Mouse (Mus musculus) lung, embryonic 14.5 days (tissue): ENCODE measurements around the gene Lingo3. TPM values are rescaled to one million over a fixed set of nuclear protein-coding genes. Genes with fewer than 3 reads are reported as not detected.
A peak's percentile ranks its signal among the peaks of the same experiment; 100 is the strongest.

ENCODE experiments used
- ATAC-seq: fragments of 200-750 bp; cut with Nextera tagmentation; 2 replicates; pipeline ENCODE4 v1.8.0; 2017; ENCODE audit warnings: mild to moderate bottlenecking, moderate TSS enrichment, moderate library complexity; ENCODE audit not compliant: insufficient read depth
- DNase-seq: peaks from one replicate; pipeline ENCODE4 v3.0.0-alpha.2; 2015
- H3K27ac ChIP-seq: fragments of 300-500 bp; sonication (generic); 2 replicates; pipeline ENCODE4 v1.5.1; 2014; ENCODE audit warnings: low read depth, mild to moderate bottlenecking, moderate library complexity
- H3K27me3 ChIP-seq: fragments of 300-500 bp; sonication (generic); 2 replicates; pipeline ENCODE4 v1.6.1; 2014; ENCODE audit warnings: low read length, control low read depth; ENCODE audit not compliant: insufficient read depth
- H3K36me3 ChIP-seq: fragments of 300-500 bp; sonication (generic); 2 replicates; pipeline ENCODE4 v1.6.1; 2014; ENCODE audit warnings: control low read depth; ENCODE audit not compliant: insufficient read depth
- H3K4me1 ChIP-seq: fragments of 300-500 bp; sonication (generic); 2 replicates; pipeline ENCODE4 v1.6.1; 2014; ENCODE audit warnings: antibody characterized with exemption, control low read depth; ENCODE audit not compliant: insufficient read depth
- H3K4me2 ChIP-seq: fragments of 300-500 bp; sonication (generic); 2 replicates; pipeline ENCODE4 v1.6.1; 2014; ENCODE audit warnings: mild to moderate bottlenecking
- H3K4me3 ChIP-seq: fragments of 300-500 bp; sonication (generic); 2 replicates; pipeline ENCODE4 v1.5.1; 2014; ENCODE audit warnings: low read depth, low read length
- H3K9ac ChIP-seq: fragments of 300-500 bp; sonication (generic); 2 replicates; pipeline ENCODE4 v1.6.1; 2014
- H3K9me3 ChIP-seq: fragments of 300-500 bp; sonication (generic); 2 replicates; pipeline ENCODE4 v1.6.1; 2016; ENCODE audit warnings: low read depth, low read length, control low read depth
- CTCF ChIP-seq: IDR thresholded peaks from 2 replicates; pipeline ENCODE4 v1.5.1; 2016; ENCODE audit warnings: antibody characterized with exemption, low read depth
- WGBS: fragments of 180-500 bp; shearing (Covaris S2); extraction: QIAGEN DNeasy Blood & Tissue Kit; methylation state at CpG from one replicate; pipeline ENCODE4 v1.1.7; 2014; 5-methylcytosine and 5-hydroxymethylcytosine counted together
- microRNA counts: library from miRNA; unstranded; fragments of <30 nt; microRNA quantifications from one replicate; lab custom pipeline; 2016
- microRNA-seq: library from miRNA; unstranded; fragments of <30 nt; microRNA quantifications from one replicate; pipeline ENCODE4, GENCODE M21; 2016; ENCODE audit warnings: borderline number of aligned reads
- polyA plus RNA-seq: library from polyadenylated mRNA; unstranded; fragments of >200 nt; fragmentation: Nextera tagmentation; extraction: Ambion mirVana; gene quantifications from 2 replicates; pipeline ENCODE4 v1.2.1, GENCODE M21; 2014

Lingo3 gene
- polyA plus RNA-seq, 1 experiment from 2014 or later, result 0.17 TPM

DNA sequence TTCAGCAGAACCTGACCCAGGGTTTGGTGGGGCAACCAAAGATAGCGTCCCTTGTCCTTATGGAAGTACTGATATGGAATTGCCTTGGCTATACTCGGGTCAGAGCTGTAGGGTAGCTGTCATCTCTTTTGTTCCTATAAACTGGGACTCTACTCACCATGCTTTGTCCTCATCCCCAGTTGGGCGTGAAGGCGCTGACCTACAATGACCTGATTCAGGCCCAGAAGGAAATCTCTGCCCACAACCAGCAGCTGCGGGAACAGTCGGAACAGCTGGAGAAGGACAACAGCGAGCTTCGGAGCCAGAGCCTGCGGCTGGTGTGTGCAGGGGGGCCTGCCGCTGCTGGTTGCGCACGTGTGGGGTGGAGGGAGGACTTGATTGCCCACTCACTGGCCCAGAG, 59.0 kb downstream of the Lingo3 start:
- no peaks in the 10 kb centered on the region for H3K27me3 ChIP-seq
- no peak for ATAC-seq
- DNase-seq, result no peak
- H3K9me3 ChIP-seq, result no peaks in the 10 kb centered on the region
- H3K36me3 ChIP-seq, result peaks cover 100% of the 10 kb centered on the region
- H3K4me1 ChIP-seq, result no peaks in the 10 kb centered on the region
- no peak overlapping the region for H3K27ac ChIP-seq
- no peak overlapping the region for H3K9ac ChIP-seq
- no peak for TF ChIP-seq CTCF
- no peak overlapping the region for H3K4me3 ChIP-seq
- 89% methylated on average over 12 of the region's 12 CpGs for WGBS
- H3K4me2 ChIP-seq, result no peak overlapping the region

DNA sequence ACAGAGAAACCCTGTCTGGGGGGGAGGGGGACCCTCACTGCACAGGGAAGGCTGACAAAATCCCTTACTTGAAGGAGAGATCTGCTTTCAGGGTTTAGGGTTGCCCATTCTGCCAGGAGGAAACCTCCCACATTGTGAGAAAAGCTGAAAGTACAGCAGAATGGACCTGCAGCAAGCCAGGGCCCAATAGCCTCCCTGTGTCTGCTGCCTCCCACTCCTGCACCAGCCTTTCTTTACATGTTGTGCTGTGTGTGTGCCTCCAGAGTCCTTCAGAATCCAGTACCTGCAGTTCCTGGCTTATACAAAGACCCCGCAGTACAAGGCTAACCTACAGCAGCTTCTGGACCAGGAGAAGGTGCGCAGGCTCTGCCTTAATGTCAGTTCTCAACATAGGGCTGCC, 59.5 kb downstream of the Lingo3 start:
- DNase-seq (no peak), ATAC-seq (no peak)
- no peak for TF ChIP-seq CTCF
- H3K27me3 ChIP-seq, result no peaks in the 10 kb centered on the region
- 97% methylated on average over 2 of the region's 2 CpGs for WGBS
- no peak overlapping the region for H3K9ac ChIP-seq
- no peak overlapping the region for H3K27ac ChIP-seq
- no peak overlapping the region for H3K4me2 ChIP-seq
- H3K4me1 ChIP-seq, result no peaks in the 10 kb centered on the region
- no peaks in the 10 kb centered on the region for H3K9me3 ChIP-seq
- H3K4me3 ChIP-seq, result no peak overlapping the region
- H3K36me3 ChIP-seq, result peaks cover 100% of the 10 kb centered on the region

MicroRNAs encoded within 50 kb of the gene (microRNA counts, 519-probe panel; counts per million panel counts)
- microRNA mmu-miR-1982 (lab: Ali Mortazavi, UCI), result 30.5 counts per million

Small RNA genes lying within 50 kb of the gene (microRNA-seq; reads per million reads assigned to microRNA genes)
- 4.3 reads per million, percentile 15 among the genes with 10 or more reads in this experiment for gene Mir1982

Other genes with a start within 250 kb of the Lingo3 start
- gene Scamp4, start 241.2 kb downstream of the Lingo3 start, polyA plus RNA-seq, result 90.5 and 92.8 TPM in 2 replicates
- gene Adat3, start 241.2 kb downstream of the Lingo3 start, polyA plus RNA-seq, result 8.7 and 10.1 TPM in 2 replicates
- 2.4 and 3.1 TPM in 2 replicates for gene Gm49322, start 238.0 kb downstream of the Lingo3 start, polyA plus RNA-seq
- gene Csnk1g2, start 221.2 kb downstream of the Lingo3 start, polyA plus RNA-seq, result 105 and 124 TPM in 2 replicates
- gene Btbd2, start 187.0 kb downstream of the Lingo3 start, polyA plus RNA-seq, result 82.5 and 101 TPM in 2 replicates
- gene Mknk2, start 165.9 kb downstream of the Lingo3 start, polyA plus RNA-seq, result 102 and 110 TPM in 2 replicates
- 35.1 and 40.3 TPM in 2 replicates for gene Mob3a, start 142.1 kb downstream of the Lingo3 start, polyA plus RNA-seq
- 6.7 and 7.3 TPM in 2 replicates for gene Izumo4, start 141.9 kb downstream of the Lingo3 start, polyA plus RNA-seq
- gene Ap3d1, start 101.8 kb downstream of the Lingo3 start, polyA plus RNA-seq, result 62.0 and 69.6 TPM in 2 replicates
- gene Dot1l, start 88.8 kb downstream of the Lingo3 start, polyA plus RNA-seq, result 26.9 and 29.1 TPM in 2 replicates
- gene Sf3a2, start 45.8 kb downstream of the Lingo3 start, polyA plus RNA-seq, result 97.2 and 98.4 TPM in 2 replicates
- 113 and 121 TPM in 2 replicates for gene Plekhj1, start 45.4 kb downstream of the Lingo3 start, polyA plus RNA-seq
- gene Amh, start 38.8 kb downstream of the Lingo3 start, polyA plus RNA-seq, result 0.11 and 0.14 TPM in 2 replicates
- 0.93 and 0.97 TPM in 2 replicates for gene Jsrp1, start 30.5 kb downstream of the Lingo3 start, polyA plus RNA-seq
- gene Oaz1, start 17.4 kb downstream of the Lingo3 start, polyA plus RNA-seq, result 1,866 and 1,984 TPM in 2 replicates
- gene Lsm7, start 11.2 kb upstream of the Lingo3 start, polyA plus RNA-seq, result 334 and 337 TPM in 2 replicates
- 32.3 and 38.7 TPM in 2 replicates for gene Sppl2b, start 11.2 kb upstream of the Lingo3 start, polyA plus RNA-seq
- gene Tmprss9, start 27.8 kb upstream of the Lingo3 start, polyA plus RNA-seq, result 0.05 TPM in 1 of 2 replicates, not detected in the other
- gene Timm13, start 56.9 kb upstream of the Lingo3 start, polyA plus RNA-seq, result 315 and 321 TPM in 2 replicates
- gene Lmnb2, start 74.2 kb upstream of the Lingo3 start, polyA plus RNA-seq, result 22.9 and 24.4 TPM in 2 replicates
- gene Gadd45b, start 86.0 kb upstream of the Lingo3 start, polyA plus RNA-seq, result 18.3 and 24.6 TPM in 2 replicates
- gene Gng7, start 170.9 kb upstream of the Lingo3 start, polyA plus RNA-seq, result 4.5 and 5.7 TPM in 2 replicates
- gene Diras1, start 181.6 kb upstream of the Lingo3 start, polyA plus RNA-seq, result 0.08 and 0.09 TPM in 2 replicates
- gene Slc39a3, start 193.4 kb upstream of the Lingo3 start, polyA plus RNA-seq, result 11.7 and 15.2 TPM in 2 replicates
- gene Sgta, start 216.1 kb upstream of the Lingo3 start, polyA plus RNA-seq, result 172 and 186 TPM in 2 replicates
- gene Thop1, start 226.0 kb upstream of the Lingo3 start, polyA plus RNA-seq, result 48.1 and 55.9 TPM in 2 replicates